Mouse (Mus musculus) neutrophil, adult 5-6 weeks (primary cell): ENCODE measurements around the gene Gm3317. TPM values are rescaled to one million over a fixed set of nuclear protein-coding genes. Genes with fewer than 3 reads are reported as not detected.
"Not testable (repeated sequence)": the region's sequence is repeated elsewhere in the genome, so short reads cannot be mapped to it uniquely, and the experiment has no call there.

Experiments used
- ATAC-seq: fragments of 151-379, 151-347 bp; 2 replicates; pipeline ENCODE4 v1.8.0; 2017; ENCODE audit warnings: mild to moderate bottlenecking, moderate TSS enrichment; ENCODE audit not compliant: insufficient number of reproducible peaks, poor library complexity, low FRiP score, severe bottlenecking; ENCODE audit errors: extremely low read depth
- total RNA-seq: library from RNA; stranded (forward); fragments of 200-1000 nt; gene quantifications from 2 replicates; pipeline ENCODE4 v1.2.3, GENCODE M21; 2017

The Gm3317 gene
- not detected in 2 replicates for total RNA-seq

DNA sequence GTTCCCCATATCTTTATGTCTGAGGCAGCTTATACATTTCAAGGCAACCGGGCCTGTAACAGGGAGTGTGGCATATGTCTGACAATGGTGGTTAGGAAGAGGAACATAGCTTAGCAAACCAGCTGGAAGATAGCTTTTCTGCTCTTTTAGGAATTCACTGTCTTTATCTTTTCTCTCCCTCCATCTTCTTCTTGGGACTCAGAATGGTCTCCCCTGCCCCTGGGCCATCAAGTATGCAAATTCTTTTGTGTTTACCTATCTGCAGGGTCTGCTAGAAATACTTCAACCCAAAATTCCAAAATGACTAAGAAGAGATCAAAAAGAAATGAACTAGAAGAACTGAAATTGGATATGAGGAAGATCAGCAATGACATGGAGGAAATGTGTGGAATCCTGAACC, at the start of gene Gm3317:
Gene Gm3317 (plus strand): TSS at position 301 of the 400 bp plus-strand sequence.
- not testable (repeated sequence) for ATAC-seq

DNA sequence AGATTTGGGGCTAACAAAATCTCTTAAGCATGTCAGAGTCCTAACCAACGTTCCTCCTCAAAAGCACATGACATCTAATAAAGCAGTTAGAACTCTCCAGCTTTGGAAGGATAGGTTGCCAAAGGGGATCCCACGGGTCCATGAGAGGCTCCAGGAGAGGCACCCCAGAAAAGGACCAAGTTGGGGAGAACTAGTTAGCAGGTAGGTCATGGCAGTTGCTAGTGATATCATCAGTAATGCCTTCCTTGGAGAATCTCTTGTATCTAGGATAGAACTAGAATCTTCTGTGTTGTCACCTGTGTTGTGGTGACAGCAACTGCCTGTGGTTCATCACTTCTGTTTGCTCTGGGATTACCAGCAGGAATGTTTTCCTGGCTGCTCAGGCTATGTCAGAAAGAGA, 33.1 kb upstream of the Gm3317 start, which contains the start of gene Gm8279:
Gene Gm8279 (plus strand): TSS at position 301 of the 400 bp plus-strand sequence.
- not testable (repeated sequence) for ATAC-seq

DNA sequence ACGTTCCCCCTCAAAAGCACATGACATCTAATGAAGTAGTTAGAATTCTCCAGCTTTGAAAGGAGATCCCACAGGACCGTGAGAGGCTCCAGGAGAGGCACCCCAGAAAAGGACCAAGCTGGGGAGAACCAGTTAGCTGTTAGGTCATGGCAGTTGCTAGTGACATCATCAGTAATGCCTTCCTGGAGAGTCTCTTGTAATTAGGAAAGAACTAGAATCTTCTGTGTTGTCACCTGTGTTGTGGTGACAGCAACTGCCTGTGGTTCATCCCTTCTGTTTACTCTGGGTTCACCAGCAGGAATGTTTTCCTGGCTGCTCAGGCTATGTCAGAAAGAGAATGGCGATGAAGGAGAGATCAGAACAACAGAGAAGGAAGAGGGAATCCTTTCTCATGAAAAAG, 21.2 kb downstream of the Gm3317 start, which contains the start of gene Gm8271:
Gene Gm8271 (plus strand): TSS at position 301 of the 400 bp plus-strand sequence.
- not testable (repeated sequence) for ATAC-seq

Other genes with a start within 250 kb of the Gm3317 start
- not detected in 2 replicates for gene Gm8297, start 180.6 kb upstream of the Gm3317 start, total RNA-seq
- not detected in 2 replicates for gene Gm3298, start 148.6 kb upstream of the Gm3317 start, total RNA-seq
- not detected in 2 replicates for gene 4930555G01Rik, start 113.9 kb upstream of the Gm3317 start, total RNA-seq
- 1.0 TPM in 1 of 2 replicates, not detected in the other for gene Gm8281, start 93.5 kb upstream of the Gm3317 start, total RNA-seq
- gene Gm8279, start 33.0 kb upstream of the Gm3317 start, total RNA-seq: 0.58 TPM in 1 of 2 replicates, not detected in the other
- not detected in 2 replicates for gene Gm8271, start 21.3 kb downstream of the Gm3317 start, total RNA-seq
- gene Gm3526, start 96.0 kb downstream of the Gm3317 start, total RNA-seq: not detected in 2 replicates
- gene Gm3542, start 170.4 kb downstream of the Gm3317 start, total RNA-seq: not detected in 2 replicates
- gene Gm3500, start 224.5 kb downstream of the Gm3317 start, total RNA-seq: not detected in 2 replicates